Mouse (Mus musculus) midbrain, postnatal 0 days (tissue): ENCODE measurements around the gene Inpp5f. TPM values are rescaled to one million over a fixed set of nuclear protein-coding genes. Genes with fewer than 3 reads are reported as not detected.

ENCODE experiments used
- ATAC-seq: fragments of 200-750 bp; cut with Nextera tagmentation; 2 replicates; pipeline ENCODE4 v1.8.0; 2017; ENCODE audit warnings: moderate number of reproducible peaks, mild to moderate bottlenecking, moderate TSS enrichment, moderate library complexity; ENCODE audit not compliant: low FRiP score
- DNase-seq: peaks from one replicate; pipeline ENCODE4 v3.0.0-alpha.2; 2015; ENCODE audit warnings: low spot score
- H3K27ac ChIP-seq: fragments of 300-500 bp; sonication (generic); 2 replicates; pipeline ENCODE4 v1.5.1; 2014; ENCODE audit warnings: low read depth, mild to moderate bottlenecking, low read length, mixed read lengths
- H3K27me3 ChIP-seq: fragments of 300-500 bp; sonication (generic); 2 replicates; pipeline ENCODE4 v1.6.1; 2014; ENCODE audit warnings: low read length, control low read depth, mixed read lengths; ENCODE audit not compliant: insufficient read depth
- H3K36me3 ChIP-seq: fragments of 300-500 bp; sonication (generic); 2 replicates; pipeline ENCODE4 v1.6.1; 2014; ENCODE audit warnings: low read length, control low read depth, mixed read lengths; ENCODE audit not compliant: insufficient read depth
- H3K4me1 ChIP-seq: fragments of 300-500 bp; sonication (generic); 2 replicates; pipeline ENCODE4 v1.6.1; 2014; ENCODE audit warnings: mild to moderate bottlenecking, control low read depth, antibody characterized with exemption, low read length, mixed read lengths; ENCODE audit not compliant: insufficient read depth
- H3K4me2 ChIP-seq: fragments of 300-500 bp; sonication (generic); 2 replicates; pipeline ENCODE4 v1.6.1; 2014; ENCODE audit warnings: low read depth, mild to moderate bottlenecking, low read length, mixed read lengths; ENCODE audit not compliant: poor library complexity, severe bottlenecking
- H3K4me3 ChIP-seq: fragments of 300-500 bp; sonication (generic); 2 replicates; pipeline ENCODE4 v1.5.1; 2014; ENCODE audit warnings: low read depth, mild to moderate bottlenecking, low read length, moderate library complexity
- H3K9ac ChIP-seq: fragments of 300-500 bp; sonication (generic); replicated peaks from 2 replicates; pipeline ENCODE4 v1.6.1; 2014; ENCODE audit warnings: mild to moderate bottlenecking, low read length, moderate library complexity, mixed read lengths; ENCODE audit not compliant: poor library complexity, severe bottlenecking
- H3K9me3 ChIP-seq: fragments of 300-500 bp; sonication (generic); 2 replicates; pipeline ENCODE4 v1.6.1; 2016; ENCODE audit warnings: low read length, control low read depth
- CTCF ChIP-seq: IDR thresholded peaks from 2 replicates; pipeline ENCODE4 v1.5.1; 2016; ENCODE audit warnings: antibody characterized with exemption, mild to moderate bottlenecking
- WGBS: fragments of 180-500 bp; shearing (Covaris S2); extraction: QIAGEN DNeasy Blood & Tissue Kit; methylation state at CpG from one replicate; pipeline ENCODE4 v1.1.7; 2014; 5-methylcytosine and 5-hydroxymethylcytosine counted together
- polyA plus RNA-seq: library from polyadenylated mRNA; unstranded; fragments of >200 nt; fragmentation: Nextera tagmentation; extraction: Ambion mirVana; gene quantifications from 2 replicates; pipeline ENCODE4 v1.2.1, GENCODE M21; 2015
- total RNA-seq: library from RNA; depleted of rRNA; stranded (reverse); fragments of >200 nt; gene quantifications from 2 replicates; pipeline ENCODE4 v1.2.3, GENCODE M21; 2014

Gene Inpp5f
- total and polyA plus RNA-seq, 2 experiments from 2014 or later, result 424 to 503 TPM

GRCm38 (mm10) chr7:128587334-128587933 lies 23.7 kb upstream of the Inpp5f start:
- Histone ChIP-seq H3K4me3 (no peak overlapping the region), H3K27me3 (no peaks in the 10 kb centered on the region), H3K9me3 (no peaks in the 10 kb centered on the region), H3K4me2 (no peak overlapping the region), H3K9ac (no peak overlapping the region), H3K4me1 (peaks cover 5% of the 10 kb centered on the region), H3K27ac (no peak overlapping the region), H3K36me3 (no peaks in the 10 kb centered on the region)
- 69% methylated on average over 4 of the region's 4 CpGs for WGBS
- TF ChIP-seq CTCF, result no peak
- ATAC-seq (no peak), DNase-seq (no peak)

DNA sequence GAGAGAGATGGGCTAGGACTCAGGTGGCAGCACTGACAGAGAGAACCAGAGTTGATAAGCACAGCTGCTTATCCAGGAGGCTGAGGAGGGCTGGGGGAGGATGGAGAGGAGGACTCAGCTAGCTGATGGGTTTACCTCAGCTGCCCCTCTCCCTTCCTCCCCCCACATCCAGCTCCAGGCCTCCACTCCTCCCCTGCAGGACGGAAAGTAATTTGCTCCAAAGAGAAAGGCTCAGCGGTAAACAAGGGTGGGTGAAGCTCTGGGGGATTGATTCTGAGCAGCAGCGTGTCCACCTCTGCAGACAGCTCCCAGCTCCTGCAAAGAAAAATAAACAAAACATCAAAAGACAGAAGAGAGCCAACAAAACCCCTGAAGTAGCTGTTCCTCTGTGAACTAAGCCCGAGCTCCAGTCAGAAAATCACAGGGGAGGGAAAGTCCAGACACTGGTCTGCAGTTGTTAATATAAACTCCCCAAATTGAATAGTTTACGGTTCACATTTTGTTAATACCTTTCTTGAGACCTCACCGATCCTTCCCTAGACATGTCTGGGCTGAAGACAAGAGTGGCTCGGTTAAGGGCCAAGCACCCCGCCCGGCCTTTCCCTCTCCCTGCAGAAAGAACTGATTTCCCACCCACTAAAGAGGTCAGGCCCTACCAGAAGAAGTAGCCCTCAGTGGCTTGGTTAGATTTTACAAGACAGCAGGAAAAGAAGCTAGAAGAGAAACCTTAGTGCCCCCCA lies 19.6 kb upstream of the Inpp5f start:
- Histone ChIP-seq H3K4me3 (no peak overlapping the region), H3K36me3 (no peaks in the 10 kb centered on the region), H3K9ac (peak overlapping the region; percentile 36; the same call in 1 of the 2 replicates), H3K9me3 (no peaks in the 10 kb centered on the region), H3K4me2 (no peak overlapping the region), H3K4me1 (peaks cover 7% of the 10 kb centered on the region), H3K27ac (peak overlapping the region; percentile 77), H3K27me3 (no peaks in the 10 kb centered on the region)
- DNase-seq, result peak; percentile 24
- TF ChIP-seq CTCF, result peak; percentile 37
- 11% methylated on average over 9 of the region's 9 CpGs for WGBS
- no peak for ATAC-seq

- WGBS, result 6% methylated on average over 21 of the region's 21 CpGs
- no peaks in the 10 kb centered on the region for H3K9me3 ChIP-seq
- peak overlapping the region; percentile 77 for H3K27ac ChIP-seq
- ATAC-seq, result peak; percentile 72; the same call in 1 of the 2 replicates
- peak overlapping the region; percentile 44 for H3K4me2 ChIP-seq
- no peaks in the 10 kb centered on the region for H3K36me3 ChIP-seq
- peak overlapping the region; percentile 14; the same call in 1 of the 2 replicates for H3K4me3 ChIP-seq
- DNase-seq, result peak; percentile 50
- H3K9ac ChIP-seq, result no peak overlapping the region
- H3K4me1 ChIP-seq, result peaks cover 7% of the 10 kb centered on the region
- no peak for TF ChIP-seq CTCF
- no peaks in the 10 kb centered on the region for H3K27me3 ChIP-seq
These were observed 18.8 kb upstream of the Inpp5f start for GRCm38 (mm10) chr7:128592118-128592935.

- H3K9ac ChIP-seq, result 0 out of 2 replicates have a peak overlapping the region, but pooled peaks have one; percentile 24
- ATAC-seq, result no peak
These were observed 18.2 kb upstream of the Inpp5f start for GRCm38 (mm10) chr7:128592936-128593241.

DNA sequence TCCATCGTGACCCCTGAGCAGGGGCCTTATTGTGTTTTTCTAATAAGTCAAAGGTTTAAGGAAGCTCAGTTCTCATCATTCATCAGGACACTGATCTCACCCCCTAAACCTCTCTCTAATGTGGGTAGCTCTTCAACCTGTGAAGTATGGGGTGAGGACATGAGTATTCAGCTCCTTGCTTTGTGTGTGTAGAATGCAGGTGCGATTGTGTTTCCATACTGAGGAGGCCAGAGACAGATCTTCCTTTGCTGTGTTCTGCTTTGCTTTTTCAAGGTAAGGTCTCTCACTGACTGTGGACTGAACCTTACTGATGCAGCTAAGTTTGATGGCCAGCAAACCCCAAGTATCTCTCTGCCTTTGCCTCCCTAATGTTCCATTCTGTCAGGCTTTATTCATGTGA lies 14.9 kb upstream of the Inpp5f start:
- H3K4me3 ChIP-seq, result no peak overlapping the region
- ATAC-seq, result no peak
- no peak for TF ChIP-seq CTCF
- H3K27me3 ChIP-seq, result no peaks in the 10 kb centered on the region
- no peak overlapping the region for H3K9ac ChIP-seq
- H3K4me1 ChIP-seq, result peaks cover 6% of the 10 kb centered on the region
- WGBS, result 96% methylated on average over 2 of the region's 2 CpGs
- no peak overlapping the region for H3K27ac ChIP-seq
- no peak overlapping the region for H3K4me2 ChIP-seq
- no peaks in the 10 kb centered on the region for H3K9me3 ChIP-seq
- no peaks in the 10 kb centered on the region for H3K36me3 ChIP-seq
- no peak for DNase-seq

More at GRCm38 (mm10) chr7:128592936-128593241, 18.2 kb upstream of the Inpp5f start:
- DNase-seq, result peak; percentile 56
- no peak for TF ChIP-seq CTCF
- Histone ChIP-seq H3K36me3 (no peaks in the 10 kb centered on the region), H3K4me3 (no peak overlapping the region), H3K9me3 (no peaks in the 10 kb centered on the region), H3K27me3 (no peaks in the 10 kb centered on the region), H3K4me2 (peak overlapping the region; percentile 44), H3K27ac (peak overlapping the region; percentile 77), H3K4me1 (peaks cover 7% of the 10 kb centered on the region)
- WGBS, result 5% methylated on average over 6 of the region's 6 CpGs
